Mouse (Mus musculus) neutrophil, adult 5-6 weeks (primary cell): ENCODE data around the gene Slc30a1. TPM values are rescaled to one million over a fixed set of nuclear protein-coding genes. Genes with fewer than 3 reads are reported as not detected.

Source experiments
- total RNA-seq: library from RNA; stranded (forward); fragments of 200-1000 nt; gene quantifications from 2 replicates; pipeline ENCODE4 v1.2.3, GENCODE M21; 2017

Gene Slc30a1
- total RNA-seq, 1 experiment from 2014 or later = 9.7 TPM

Other genes starting within 250 kb of the Slc30a1 start
- 66.2 and 69.4 TPM in 2 replicates for gene Lpgat1, start 188.9 kb upstream of the Slc30a1 start, total RNA-seq
- gene Nek2, start 85.3 kb upstream of the Slc30a1 start, total RNA-seq = 1.5 and 2.3 TPM in 2 replicates
- gene Rd3, start 70.6 kb downstream of the Slc30a1 start, total RNA-seq = 0.23 and 0.25 TPM in 2 replicates
- gene Traf5, start 185.8 kb downstream of the Slc30a1 start, total RNA-seq = 120 and 125 TPM in 2 replicates
- gene Rcor3, start 231.3 kb downstream of the Slc30a1 start, total RNA-seq = 22.5 and 25.5 TPM in 2 replicates